Mouse (Mus musculus) erythroid progenitor cell, adult 5-6 weeks (primary cell): ENCODE results near the gene Ppp1r14a. TPM values are rescaled to one million over a fixed set of nuclear protein-coding genes. Genes with fewer than 3 reads are reported as not detected.

Source experiments
- ATAC-seq: replicated peaks from 2 replicates; pipeline ENCODE4 v1.8.0; 2016; ENCODE audit warnings: moderate number of reproducible peaks, mild to moderate bottlenecking, moderate TSS enrichment, inconsistent platforms; ENCODE audit not compliant: poor library complexity, low FRiP score, severe bottlenecking
- total RNA-seq, 2 experiments: library from RNA; stranded (forward) in 1 of 2; stranded (reverse) in 1 of 2; fragments of 150-400 nt in 1 of 2; fragments of 186-747, 209-891 nt in 1 of 2; gene quantifications; 2 replicates each; pipeline versions ENCODE4 v1.2.3 to v1.2.4; 2015 to 2017; ENCODE audit warnings: low replicate concordance in 2 of 2

Ppp1r14a gene
- total RNA-seq, 2 experiments from 2014 or later = not detected

DNA sequence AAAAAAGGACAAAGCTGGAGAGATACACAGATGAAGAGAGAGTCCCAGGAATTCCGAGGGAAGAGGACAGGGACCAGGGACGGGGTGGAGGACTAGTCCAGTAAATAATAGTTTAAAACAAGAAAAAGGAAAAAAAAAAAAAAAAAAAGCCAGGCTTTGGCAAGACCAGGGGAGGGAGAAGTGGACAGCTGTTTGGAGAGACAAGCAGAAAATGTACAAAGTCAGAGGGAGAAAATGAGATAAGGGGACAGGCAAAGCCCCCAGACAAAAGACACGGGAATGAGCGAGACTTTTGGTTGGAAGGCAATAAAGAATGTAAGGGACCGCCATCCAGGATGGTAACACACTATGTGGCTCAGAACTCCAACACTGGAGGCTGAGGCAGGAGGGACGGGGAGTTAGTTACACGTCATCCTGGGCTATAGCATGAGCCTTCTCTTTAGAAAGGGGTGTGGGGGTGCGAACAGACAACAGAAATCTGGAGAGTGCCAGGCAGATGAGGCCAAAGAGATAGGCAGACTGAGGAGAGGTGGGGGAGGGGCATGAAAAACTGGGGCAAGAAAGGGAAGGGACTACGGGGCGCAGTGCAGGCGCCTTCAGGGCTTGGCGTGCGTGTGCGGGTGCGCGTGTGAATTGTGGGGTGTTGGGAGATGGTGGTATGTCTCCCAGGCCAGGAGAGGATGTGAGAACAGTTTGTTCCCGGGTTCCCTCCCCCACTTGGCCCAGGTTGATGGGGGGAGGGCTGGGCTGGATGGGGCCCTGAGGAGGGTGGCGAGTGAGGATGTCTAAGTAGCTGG lies 29.2 kb downstream of the Ppp1r14a start:
- ATAC-seq = no peak

- no peak for ATAC-seq
Measured at GRCm38 (mm10) chr7:29319337-29320307, 30.5 kb downstream of the Ppp1r14a start.

DNA sequence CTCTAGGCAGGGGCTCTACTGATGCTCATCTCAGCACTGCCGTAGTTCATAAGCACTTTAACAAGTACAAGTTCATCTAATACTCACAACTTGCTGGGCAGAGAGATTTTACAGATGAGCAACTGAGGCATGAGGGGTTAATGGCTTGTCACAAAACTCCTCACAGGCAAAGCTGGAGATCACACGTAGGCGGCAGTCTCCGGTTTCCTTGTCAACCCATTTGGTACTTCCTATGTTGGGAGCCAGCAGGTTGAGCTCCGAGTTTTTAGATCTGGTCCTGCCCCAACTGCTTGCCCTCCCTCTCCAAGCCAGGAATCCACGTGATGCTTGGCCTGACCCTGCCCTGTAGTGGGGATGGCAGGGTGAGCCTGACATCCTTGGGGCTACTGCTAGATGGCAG lies 38.0 kb downstream of the Ppp1r14a start:
- ATAC-seq = no peak

DNA sequence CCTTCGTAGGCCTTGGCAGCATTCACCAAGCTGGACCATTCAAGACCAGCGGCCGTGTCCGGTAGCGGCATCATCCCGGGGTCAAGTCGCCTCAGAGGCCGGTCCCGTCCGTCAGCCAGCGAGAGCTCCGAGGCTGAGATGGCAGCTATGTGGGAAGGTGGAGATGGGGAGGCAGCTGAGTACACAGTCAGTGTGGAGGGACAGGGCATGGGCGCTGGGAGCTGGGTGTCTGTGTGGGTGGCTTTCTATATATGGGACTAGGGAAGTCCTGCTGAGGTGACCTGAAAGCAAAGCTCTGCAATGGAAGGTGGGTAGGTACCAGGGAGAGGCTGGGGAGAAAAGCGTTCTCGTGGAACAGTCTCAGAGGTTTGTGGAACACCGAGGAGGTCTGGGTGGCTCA lies 39.9 kb downstream of the Ppp1r14a start:
- ATAC-seq = no peak

DNA sequence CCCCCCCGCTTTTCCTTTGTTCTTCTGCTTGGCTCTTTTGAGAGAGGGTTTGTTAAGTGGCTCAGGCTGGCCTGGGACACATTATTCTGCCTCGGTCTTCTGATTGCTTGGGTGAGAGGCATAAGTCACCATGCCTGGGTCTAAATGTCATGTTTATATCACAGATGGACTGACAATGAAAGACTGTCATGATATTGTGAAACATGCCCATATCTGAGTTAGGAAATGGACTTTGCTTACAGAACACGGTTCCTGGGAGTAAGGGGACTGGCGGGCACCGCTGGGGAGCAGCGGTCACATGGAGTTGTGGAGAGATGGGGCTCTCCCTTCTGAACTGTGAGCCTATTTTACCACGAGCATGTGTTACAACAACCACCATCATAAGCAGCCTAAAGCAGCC lies 45.0 kb downstream of the Ppp1r14a start:
- ATAC-seq = no peak

DNA sequence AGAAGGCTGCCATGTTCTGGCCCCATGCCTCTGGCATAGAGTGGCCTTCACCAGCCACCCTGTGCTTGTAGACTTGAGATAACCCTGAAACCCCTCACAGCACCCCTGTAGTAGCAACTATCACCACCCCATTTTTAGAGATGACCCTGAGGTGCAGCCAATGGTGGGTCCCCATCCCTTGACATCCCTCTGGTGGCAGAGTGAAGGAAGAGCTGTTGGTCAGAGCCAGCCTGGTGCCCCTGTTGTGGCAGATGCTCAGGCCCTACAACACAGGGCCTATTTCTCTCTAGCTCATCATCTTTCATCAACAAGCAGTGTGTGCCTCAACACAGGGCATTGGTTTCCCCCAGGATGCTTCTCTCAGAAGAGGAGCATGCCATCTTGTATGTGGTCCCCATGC lies 46.2 kb downstream of the Ppp1r14a start:
- no peak for ATAC-seq

DNA sequence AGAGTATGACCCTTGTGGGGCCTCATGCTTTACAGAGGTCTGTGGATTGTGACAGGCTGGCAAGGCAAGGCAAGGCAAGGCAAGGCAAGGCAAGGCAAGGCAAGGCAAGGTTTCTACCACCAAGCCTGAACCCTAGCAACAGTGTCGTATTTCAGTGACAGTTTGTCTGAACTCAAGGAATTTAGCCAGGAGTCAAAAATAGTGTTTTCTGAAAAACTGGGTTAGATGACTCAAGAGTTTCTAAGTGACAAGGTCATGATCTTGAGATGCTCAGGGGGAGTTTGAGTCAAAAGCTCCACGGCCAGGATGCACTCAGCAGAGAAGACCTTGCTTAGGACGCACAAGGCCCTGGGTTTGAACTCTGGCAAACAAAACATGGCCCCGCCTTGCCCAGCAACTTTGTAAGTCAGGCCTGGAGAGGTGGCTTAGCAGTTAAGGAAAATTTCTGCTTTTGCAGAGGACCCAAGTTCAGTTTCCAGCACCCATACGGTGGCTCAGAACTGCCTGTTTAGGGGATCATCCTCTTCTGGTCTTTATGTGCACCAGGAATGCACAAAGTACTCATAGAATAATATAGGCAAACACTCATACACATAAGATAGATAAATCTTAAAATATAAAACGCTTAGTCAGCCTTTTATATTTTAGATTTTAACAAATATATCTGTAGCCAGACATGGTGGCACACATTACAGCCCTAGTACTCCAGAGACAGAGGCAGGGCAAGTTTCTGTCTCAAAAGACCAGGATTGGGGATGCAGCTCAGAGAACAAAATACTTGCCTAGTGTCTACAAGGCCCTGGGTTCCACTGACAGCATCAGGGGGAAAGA lies 46.9 kb downstream of the Ppp1r14a start:
- no peak for ATAC-seq

GRCm38 (mm10) chr7:29336795-29337319 lies 47.7 kb downstream of the Ppp1r14a start:
- no peak for ATAC-seq

DNA sequence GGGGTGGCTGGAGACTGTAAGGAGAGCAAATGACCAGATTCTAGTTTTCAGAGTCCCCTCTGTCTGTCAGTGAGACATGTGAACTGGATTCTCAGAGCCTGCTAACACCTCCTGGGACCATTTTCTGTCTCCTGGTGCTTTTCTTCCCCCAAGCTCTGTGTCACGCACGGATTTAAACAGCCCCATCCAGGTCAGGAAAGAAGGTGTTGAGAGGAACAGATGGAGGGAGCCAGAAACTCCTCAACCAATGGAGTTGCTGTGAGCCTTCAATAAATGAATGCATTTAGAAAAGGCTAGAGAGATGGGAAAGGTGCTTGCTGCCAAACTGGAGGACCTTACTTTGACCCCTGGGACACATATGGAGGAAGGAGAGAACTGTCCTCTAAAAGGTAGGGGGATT lies 48.7 kb downstream of the Ppp1r14a start:
- ATAC-seq = no peak

DNA sequence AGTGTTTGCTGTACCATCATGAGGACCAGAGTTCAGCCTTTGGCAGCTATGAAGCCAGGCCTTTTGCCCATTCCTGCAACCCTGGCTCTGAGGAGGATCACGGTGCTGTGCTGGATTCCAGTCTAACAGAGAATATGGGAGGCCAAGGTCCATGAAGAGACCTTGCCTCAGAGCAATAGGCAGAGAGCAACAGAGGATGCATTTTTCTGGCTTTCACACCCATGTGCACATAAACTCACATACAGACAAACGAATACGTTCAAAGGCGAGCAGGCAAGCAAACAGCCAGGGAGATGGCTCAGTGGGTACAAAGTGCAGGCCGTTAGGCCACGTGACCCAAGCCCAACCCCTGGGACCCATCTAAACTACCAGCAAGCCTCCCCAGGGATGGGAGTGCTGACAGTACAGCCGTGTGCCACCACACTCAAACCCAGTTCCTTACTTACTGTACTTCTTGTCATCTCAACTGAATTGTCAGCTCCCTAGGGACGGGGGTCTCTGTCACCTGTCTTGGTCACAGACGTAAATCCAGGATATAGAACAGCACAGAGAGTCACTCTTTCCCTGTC lies 49.3 kb downstream of the Ppp1r14a start:
- ATAC-seq = no peak

DNA sequence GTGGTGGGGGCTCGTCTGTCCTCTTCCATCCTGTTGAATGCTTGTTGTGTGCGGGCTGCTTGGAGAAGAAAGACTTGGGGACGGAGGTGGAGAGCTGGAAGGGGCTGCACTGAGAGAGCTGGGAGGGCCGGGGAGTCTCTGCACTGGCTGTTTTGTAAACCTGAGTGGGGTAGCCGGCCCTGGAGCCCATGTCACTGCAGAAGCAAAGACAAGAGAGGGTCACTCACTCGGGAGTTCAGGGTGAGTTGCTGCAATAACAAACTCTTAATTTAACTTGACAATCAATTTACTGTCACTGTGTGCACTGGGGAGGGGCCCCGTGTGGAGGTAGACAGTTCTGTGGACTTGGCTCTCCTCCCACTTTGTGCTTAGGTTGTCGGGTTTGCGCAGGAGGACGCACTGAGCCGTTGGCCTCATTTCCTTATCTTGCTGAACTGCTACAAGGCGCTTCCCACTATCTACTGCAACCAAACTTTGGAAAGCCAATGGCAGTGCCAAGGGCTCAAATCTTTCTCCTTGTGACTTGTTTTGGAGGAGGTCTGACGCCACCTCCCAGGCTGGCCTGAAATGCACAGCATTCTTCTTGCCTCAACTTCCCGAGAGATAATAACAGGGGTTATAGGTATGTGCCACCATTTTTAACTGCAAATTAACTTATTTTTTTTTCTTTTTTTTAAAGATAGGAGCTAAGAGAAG lies 50.0 kb downstream of the Ppp1r14a start:
- ATAC-seq = peak; percentile 77

DNA sequence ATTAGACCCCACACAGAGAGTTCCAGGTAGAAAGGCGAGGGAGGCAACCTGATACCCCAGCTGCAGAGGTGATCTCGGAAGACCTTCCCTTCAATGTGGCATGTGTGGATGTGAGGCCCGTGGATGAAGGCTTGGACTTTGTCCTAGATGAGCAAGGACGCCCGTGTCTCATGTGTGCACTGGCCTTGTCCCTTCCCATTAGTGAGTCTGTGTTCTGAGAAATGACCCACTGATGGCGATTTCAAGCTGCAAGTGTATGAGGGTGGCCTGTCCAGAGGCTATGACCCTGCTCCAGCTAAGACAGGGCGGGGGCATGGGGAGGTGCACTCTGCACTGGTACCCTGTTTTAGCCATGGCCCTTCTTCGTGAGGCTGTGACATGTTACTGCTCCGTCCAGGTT lies 51.1 kb downstream of the Ppp1r14a start:
- no peak for ATAC-seq

- no peak for ATAC-seq
Measured at GRCm38 (mm10) chr7:29340838-29341237, 51.7 kb downstream of the Ppp1r14a start.

DNA sequence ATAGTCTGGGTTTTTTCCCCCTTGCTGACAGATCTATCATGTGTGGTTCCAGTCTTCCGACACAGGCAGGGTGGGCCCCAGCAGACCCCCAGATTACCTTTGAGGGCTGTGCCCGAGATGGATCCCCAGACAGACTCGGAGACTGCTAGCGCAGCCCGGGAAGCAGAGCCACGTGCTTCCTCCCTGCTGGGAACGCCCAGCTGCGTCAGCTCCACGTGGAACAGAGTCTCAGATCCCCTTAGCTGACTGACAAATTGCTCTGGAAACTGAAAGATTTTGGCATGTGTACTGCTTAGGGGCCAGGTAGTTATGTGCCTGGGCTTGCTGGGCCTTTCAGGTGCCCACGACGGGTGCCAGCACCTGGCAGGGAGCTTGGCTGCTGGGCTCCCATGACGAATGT lies 52.6 kb downstream of the Ppp1r14a start:
- no peak for ATAC-seq

DNA sequence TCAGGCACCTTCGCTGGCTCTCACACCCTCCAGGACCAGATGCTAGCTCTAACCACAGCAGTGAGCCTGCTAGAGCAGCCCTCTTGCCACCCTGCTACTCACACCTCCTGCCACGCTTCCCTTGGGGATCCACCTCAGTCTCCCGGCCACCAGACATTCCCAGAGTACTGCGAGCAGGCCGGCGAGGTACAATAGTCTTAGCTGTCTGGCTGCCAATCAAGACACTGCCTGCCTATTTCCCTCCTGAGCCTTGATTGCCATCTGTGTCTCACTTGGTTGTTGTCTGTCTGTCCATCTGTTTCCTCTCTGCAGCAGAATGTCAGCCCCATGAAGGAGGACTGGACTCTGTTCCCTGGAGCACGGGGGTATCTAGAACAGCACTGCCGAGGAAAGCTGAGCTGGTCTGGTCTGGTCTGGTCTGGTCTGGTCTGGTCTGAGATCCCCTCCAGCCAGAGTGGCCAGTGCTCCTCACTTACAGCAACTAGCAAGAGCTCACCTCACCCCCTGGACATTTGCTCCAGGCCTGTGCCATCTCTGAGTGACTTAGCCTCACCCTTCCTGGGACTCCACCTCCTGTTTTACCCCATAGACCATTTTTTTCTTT lies 53.5 kb downstream of the Ppp1r14a start:
- ATAC-seq = no peak
